Mouse (Mus musculus) brain, embryonic 14.5 days (tissue): ENCODE measurements around the gene Adad1. TPM values are rescaled to one million over a fixed set of nuclear protein-coding genes. Genes with fewer than 3 reads are reported as not detected.

ENCODE experiments used
- DNase-seq: peaks from one replicate; pipeline ENCODE4 v3.0.0-alpha.2; 2011; ENCODE audit warnings: low read depth
- CTCF ChIP-seq: fragments of 200-500 bp; IDR thresholded peaks from 2 replicates; pipeline ENCODE4 v1.5.1; 2012; ENCODE audit warnings: inconsistent platforms, mild to moderate bottlenecking, moderate library complexity, borderline replicate concordance; ENCODE audit not compliant: insufficient read depth, insufficient read length; ENCODE audit errors: extremely low read depth
- POLR2A ChIP-seq: fragments of 200-500 bp; IDR thresholded peaks from 2 replicates; pipeline ENCODE4 v1.6.1; 2012; ENCODE audit warnings: mild to moderate bottlenecking, inconsistent platforms, borderline replicate concordance; ENCODE audit not compliant: poor library complexity, insufficient read depth, insufficient read length, severe bottlenecking; ENCODE audit errors: extremely low read depth
- polyA plus RNA-seq: library from polyadenylated mRNA; depleted of rRNA; stranded (reverse); fragments of >200 nt; gene quantifications from 2 replicates; pipeline ENCODE4 v1.2.3, GENCODE M21; 2012; rRNA removed

Gene Adad1
- polyA plus RNA-seq, 1 experiment: 0.12 TPM

- no peak for TF ChIP-seq CTCF
- no peak for TF ChIP-seq POLR2A
- no peak for DNase-seq
Measured at GRCm38 (mm10) chr3:37139192-37139591, 75.9 kb downstream of the Adad1 start.

- no peak for TF ChIP-seq CTCF
- TF ChIP-seq POLR2A: no peak
Measured at GRCm38 (mm10) chr3:37140168-37140906, 77.0 kb downstream of the Adad1 start.

GRCm38 (mm10) chr3:37141827-37142226 lies 78.5 kb downstream of the Adad1 start:
- TF ChIP-seq CTCF: no peak
- no peak for TF ChIP-seq POLR2A
- DNase-seq: no peak

More at GRCm38 (mm10) chr3:37140168-37140906, 77.0 kb downstream of the Adad1 start:
- DNase-seq: no peak

DNA sequence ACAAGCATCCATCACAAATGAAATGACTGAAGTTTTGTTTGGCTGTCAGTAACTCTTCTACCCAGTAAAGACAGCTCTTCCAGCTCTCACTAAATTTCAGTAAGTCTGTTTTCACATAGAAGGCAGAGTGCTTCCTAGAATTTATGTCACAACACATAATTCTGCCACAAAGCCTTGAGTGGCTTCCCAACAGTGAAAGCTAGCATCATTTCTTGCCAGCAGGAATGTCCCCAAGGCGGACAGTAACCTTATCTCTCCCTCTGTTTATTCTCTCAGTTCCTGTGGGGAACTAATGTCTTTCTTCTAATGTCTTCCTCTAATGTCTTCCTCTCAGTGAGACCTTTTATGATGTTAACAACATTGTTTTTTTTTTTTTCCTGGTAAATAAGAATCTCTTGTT lies 81.7 kb downstream of the Adad1 start:
- TF ChIP-seq POLR2A: no peak
- no peak for TF ChIP-seq CTCF
- no peak for DNase-seq

DNA sequence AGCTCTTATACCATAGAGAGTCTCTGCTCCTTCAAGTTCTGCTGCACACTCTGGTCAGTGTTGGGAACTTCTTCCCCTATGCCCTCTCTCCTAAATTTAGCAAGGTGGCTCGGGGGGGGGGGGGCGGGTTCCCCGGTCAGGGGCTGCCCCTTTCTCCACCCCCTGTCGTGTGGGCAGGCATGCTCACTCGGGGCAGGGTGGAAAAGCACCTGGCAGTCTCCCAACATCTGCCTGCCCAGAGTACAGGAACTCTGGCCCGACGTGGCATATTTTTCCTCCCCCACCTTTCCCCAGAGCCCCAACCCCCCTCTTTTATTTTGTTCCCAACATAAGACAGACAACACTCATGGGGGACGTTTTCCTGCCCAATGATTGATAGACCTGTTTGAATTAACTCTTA lies 83.1 kb downstream of the Adad1 start:
- DNase-seq: no peak
- no peak for TF ChIP-seq POLR2A
- no peak for TF ChIP-seq CTCF

- no peak for TF ChIP-seq CTCF
- no peak for TF ChIP-seq POLR2A
- DNase-seq: no peak
Measured at GRCm38 (mm10) chr3:37146810-37147209, 83.5 kb downstream of the Adad1 start.

DNA sequence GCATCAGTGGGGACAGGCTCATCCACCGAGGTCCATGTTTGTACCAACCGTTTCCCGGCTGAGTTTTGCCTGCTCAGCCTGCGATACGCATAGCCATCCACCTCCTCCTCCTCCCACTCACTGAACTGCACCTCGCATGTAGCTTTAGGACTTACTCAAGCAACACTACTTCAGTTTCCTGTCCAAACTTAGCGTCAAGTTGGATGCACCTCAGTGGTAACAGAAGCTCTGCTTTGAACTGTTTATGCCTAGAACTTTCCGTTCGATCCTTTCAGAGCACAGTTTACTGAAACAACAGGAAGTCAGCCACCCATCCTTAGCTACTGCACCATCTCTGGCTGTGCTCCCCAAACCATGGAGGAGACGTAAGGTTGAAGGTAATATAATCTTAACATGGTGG lies 88.9 kb downstream of the Adad1 start:
- no peak for DNase-seq
- TF ChIP-seq POLR2A (no peak), CTCF (no peak)

GRCm38 (mm10) chr3:37153004-37153403 lies 89.7 kb downstream of the Adad1 start:
- TF ChIP-seq POLR2A (no peak), CTCF (no peak)
- DNase-seq: no peak

DNA sequence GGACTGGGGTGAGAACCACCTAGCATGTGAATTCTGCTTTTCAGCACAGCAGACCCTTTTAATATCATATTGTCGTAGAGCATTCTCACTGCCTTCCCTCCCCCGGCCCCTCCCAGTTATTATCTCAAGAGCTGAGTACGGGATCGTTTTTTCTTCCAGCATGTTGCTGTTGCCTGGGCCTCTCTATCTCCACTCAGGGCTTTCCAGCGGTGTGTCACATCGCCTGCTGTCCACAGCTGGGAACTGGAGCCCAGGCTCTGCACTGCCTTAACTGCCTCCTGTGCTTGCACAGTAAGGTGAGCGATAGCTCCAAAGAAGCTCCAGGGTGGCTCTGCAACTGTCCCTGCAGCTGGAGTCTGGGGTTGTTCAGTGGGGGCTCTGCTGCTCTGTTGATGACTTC lies 91.1 kb downstream of the Adad1 start:
- no peak for TF ChIP-seq POLR2A
- TF ChIP-seq CTCF: no peak
- no peak for DNase-seq

DNA sequence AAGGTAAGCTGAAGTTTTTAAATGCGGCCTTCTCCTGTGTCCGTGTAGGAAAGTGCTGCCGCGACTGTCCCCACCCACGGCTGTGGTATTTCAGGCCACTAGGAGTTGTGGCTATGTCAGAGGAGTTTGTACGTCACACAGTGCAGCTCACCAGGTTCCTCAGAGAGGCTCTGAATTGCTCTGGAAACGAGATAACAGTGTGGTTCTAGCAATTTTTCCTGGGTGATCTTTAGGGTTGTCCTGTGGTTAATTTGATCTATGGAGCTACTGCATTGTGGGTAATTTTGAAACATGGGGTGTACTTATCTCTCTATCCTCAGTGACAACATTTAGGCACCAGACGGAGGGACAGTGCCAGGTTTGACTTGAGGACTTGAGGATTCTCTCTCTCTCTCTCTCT lies 93.8 kb downstream of the Adad1 start:
- TF ChIP-seq POLR2A (no peak), CTCF (no peak)
- DNase-seq: no peak

GRCm38 (mm10) chr3:37158246-37158645 lies 94.9 kb downstream of the Adad1 start:
- no peak for DNase-seq
- TF ChIP-seq CTCF: no peak
- no peak for TF ChIP-seq POLR2A

DNA sequence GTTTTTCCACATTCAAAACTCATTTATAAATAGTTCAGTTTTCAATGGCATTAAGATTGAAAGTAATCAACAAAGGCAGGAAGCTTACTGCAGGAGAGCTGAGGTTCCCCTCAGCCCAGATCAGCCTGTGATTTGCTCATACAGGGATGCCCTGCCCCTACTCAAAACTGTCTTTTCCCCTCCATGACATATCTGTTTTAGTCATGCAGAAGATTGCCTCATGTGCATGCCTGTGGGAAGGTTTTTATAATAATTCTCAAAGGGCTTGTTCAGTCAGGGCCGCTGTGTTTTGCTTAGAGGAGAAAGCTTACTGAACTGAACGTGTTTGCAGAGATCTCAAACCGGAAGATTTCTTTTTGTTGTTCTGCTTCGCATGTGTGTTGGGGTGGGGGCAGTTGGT lies 97.8 kb downstream of the Adad1 start:
- no peak for DNase-seq
- TF ChIP-seq CTCF (no peak), POLR2A (no peak)

DNA sequence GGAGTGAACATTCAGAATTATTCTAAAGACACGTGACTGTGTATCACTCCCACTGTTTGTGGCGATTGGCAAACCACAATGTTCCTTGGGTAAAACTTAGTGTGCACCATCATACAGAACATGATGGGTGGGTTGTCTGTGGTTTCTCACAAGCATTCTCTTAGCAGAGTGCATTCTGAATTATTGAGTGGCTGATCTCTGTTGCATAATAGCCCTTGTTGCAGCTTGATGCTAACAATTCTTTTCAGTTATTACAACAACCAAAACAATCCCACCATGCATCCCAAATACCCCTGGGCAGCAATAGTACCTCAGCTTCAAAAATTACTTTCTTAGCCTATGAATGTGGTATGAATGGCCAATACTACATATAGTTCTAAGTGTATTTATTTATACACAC lies 106.0 kb downstream of the Adad1 start:
- no peak for TF ChIP-seq CTCF
- no peak for TF ChIP-seq POLR2A
- DNase-seq: no peak

Other genes starting within 250 kb of the Adad1 start
- gene 4932438A13Rik, start 200.4 kb upstream of the Adad1 start, polyA plus RNA-seq: 35.8 and 41.2 TPM in 2 replicates
- 0.15 TPM in 2 replicates for gene Il2, start 62.4 kb downstream of the Adad1 start, polyA plus RNA-seq
- gene Il21, start 169.1 kb downstream of the Adad1 start, polyA plus RNA-seq: not detected in 2 replicates
- gene Bbs12, start 249.0 kb downstream of the Adad1 start, polyA plus RNA-seq: 3.3 and 3.9 TPM in 2 replicates
- 2.3 and 2.8 TPM in 2 replicates for gene Cetn4, start 249.2 kb downstream of the Adad1 start, polyA plus RNA-seq